Mouse (Mus musculus) fat pad, adult 2 months (tissue): ENCODE data around the gene Clybl.

ENCODE experiments used
- DNase-seq: peaks from one replicate; pipeline ENCODE4 v3.0.0-alpha.2; 2011; ENCODE audit warnings: low read depth, low spot score; ENCODE audit errors: extremely low read depth

The Clybl gene

DNA sequence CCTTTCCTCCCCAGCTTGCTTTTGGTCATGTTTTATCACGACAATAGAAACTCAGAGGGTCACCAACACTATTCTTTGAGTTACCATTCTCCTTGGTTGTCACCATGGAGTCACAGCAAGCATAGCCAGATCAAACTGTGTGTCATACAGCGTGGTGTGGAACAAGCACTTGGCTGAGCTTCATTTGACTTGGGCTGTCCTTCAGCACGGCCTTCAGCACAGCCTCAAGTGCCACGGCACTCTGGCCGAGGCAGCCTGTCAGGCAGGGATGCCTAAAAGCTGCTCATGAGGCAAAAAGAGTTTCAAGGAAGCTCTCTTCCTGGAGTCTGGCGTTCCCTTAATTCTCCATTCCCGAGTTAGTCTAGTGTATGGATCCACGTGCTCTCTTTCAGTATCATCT lies 169.3 kb downstream of the Clybl start:
- DNase-seq = no peak

DNA sequence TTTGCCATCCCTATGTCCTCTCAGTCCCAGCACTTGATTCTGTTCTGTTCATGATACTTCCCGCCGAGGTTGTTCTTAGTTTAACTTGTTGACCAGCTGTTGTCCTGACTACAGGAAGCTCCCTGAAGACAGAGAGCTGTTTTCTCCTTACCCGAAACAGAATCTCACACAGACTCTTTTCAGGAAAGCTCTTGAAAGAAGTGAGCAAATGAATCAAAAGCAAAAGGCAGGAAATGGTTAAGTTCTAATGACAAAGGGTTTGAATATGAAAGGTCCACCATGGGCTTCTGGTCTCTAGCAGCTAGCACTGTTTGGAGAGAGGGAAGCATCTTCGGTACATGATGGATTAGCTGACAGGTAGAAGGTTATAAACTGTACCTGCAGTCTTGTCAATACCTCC lies 175.8 kb downstream of the Clybl start:
- no peak for DNase-seq

DNA sequence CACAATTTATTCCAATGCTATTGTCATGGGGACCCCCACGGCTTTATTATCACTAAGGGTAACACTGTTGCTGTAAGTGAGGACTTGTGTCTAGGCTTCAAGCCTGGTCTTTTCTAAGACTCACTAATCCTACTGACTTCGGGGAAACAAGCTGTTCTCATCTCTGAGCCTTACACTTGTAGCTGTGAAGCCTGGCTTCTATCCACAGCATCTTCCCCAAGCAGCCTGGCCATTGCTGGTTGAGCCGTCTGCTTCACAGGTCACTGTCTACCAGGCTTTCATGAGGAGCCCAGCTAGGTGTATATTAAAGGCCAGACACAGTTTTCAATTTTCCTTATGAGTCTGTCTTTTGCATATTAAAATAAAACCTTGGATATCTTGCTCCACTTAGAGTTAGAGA lies 177.1 kb downstream of the Clybl start:
- DNase-seq = no peak

DNA sequence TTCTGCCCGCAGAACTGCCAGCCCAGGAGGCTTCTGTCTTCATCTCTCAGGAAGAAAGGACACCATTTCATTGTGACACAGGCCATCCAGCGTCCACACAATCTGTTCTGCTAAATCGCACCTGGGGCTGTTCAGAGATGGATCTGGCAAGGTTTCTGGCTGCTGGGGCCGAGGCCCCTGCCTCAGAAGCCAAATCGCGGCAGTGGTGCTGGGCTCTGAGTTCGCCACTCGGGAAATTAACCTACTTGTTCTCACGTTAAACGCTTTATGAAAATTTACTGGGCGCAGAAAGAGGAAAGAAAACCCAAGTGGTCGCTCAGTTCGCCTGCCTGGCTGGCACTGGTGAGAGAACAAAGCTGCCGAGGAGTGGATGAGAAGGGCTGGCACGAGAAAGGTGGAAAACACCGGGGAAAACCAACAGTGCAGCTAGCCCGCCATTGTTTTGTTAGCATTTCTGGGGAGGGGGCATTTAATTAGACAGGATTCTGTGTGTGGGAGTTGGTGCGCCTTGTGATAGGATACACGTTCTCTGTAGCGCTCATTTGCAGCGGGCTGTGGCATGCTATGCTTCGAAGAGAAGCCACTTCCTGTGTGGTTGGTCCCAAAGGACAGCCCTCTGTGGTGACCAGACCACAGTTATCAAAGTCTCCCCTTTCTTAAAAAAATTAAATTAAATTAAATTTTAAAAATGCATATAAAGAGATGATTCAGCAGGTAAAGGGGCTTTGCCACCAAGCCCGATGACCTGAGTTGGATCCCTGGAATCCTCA lies 177.8 kb downstream of the Clybl start:
- DNase-seq = no peak

GRCm38 (mm10) chr14:122361807-122362206 lies 180.3 kb downstream of the Clybl start:
- DNase-seq = no peak

- DNase-seq = no peak
Measured at GRCm38 (mm10) chr14:122363156-122363555, 181.7 kb downstream of the Clybl start.

GRCm38 (mm10) chr14:122364026-122364425 lies 182.5 kb downstream of the Clybl start:
- DNase-seq = no peak

DNA sequence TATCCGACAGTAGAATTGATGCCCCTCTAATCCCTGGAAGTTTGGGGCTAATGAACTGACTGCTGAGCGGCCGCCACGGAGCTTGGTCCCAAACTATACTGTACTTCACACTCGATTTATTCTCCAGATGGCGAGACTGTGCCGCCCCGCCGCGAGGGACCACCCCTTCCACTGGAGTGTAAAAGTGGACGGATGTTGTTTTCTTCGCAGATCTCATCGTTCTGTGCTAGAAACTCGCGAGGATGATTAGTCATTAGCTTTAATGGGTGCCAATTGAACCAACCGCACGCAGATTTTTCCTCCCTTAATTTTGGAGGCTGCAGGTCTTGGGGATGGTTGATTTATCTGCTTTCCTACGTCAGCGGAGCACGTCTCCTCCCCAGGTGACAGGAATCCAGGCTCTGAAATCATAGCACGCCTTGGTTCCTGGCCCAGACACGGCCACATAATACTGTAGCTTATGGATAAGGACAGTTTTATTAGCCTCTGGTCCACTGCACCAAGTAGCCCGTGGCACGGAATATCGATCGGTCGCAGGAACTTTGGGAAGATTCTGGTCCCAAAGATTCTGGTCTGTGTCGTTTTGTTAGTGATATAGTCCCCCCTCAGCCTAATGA lies 185.9 kb downstream of the Clybl start:
- DNase-seq = no peak

DNA sequence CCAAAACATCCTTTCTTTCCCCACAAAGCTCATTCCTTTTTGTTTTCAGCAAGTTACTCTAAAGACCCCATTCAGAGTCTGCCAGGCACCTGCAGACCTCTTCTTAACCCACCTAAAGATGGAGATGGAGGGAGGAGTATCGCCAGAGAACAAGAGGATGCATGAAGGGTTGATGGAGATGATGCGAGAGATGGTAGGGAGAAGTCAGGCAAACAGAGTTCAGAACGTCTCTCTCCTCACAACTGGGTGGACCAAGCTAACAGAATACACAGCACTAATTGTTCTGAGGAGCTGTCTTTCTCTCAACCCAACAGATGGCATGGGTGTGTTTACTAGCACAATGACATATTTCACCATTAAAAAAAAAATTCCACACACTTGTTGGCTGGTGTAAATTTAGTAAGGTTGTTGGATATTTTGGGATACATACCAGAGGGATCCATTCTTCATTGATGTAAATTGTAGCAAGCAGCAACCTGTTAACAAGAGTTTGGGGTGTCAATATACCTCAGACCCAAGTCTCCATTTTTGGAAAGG lies 186.4 kb downstream of the Clybl start:
- DNase-seq = no peak

GRCm38 (mm10) chr14:122368501-122368900 lies 187.0 kb downstream of the Clybl start:
- DNase-seq = no peak

- DNase-seq = no peak
Measured at GRCm38 (mm10) chr14:122371979-122372378, 190.5 kb downstream of the Clybl start.

- no peak for DNase-seq
Measured at GRCm38 (mm10) chr14:122373458-122373857, 192.0 kb downstream of the Clybl start.

- DNase-seq = no peak
Measured at GRCm38 (mm10) chr14:122374285-122374997, 192.9 kb downstream of the Clybl start.

GRCm38 (mm10) chr14:122375070-122375811 lies 193.7 kb downstream of the Clybl start:
- DNase-seq = no peak

GRCm38 (mm10) chr14:122376482-122377143 lies 195.1 kb downstream of the Clybl start:
- DNase-seq = no peak

DNA sequence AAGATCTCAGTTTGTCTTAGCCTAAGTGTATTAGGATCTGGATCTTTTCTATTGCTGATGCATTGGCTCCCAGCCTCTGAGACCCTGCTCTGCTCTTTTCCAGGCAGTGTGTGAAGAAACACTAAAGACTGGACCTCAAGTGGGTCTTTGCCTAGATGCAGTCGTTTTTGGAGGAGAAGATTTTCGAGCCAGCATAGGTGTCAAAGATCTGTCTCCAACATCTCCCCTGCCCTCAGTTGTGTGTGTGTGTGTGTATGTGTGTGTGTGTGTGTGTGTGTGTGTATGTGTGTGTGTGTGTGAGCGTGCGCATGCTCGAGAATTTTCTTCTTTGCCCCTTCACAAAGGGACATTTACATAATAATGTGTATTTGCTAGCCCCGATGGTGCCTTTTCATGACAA lies 196.2 kb downstream of the Clybl start:
- DNase-seq = no peak

- DNase-seq = no peak
Measured at GRCm38 (mm10) chr14:122379076-122379475, 197.6 kb downstream of the Clybl start.

- no peak for DNase-seq
Measured at GRCm38 (mm10) chr14:122379996-122380395, 198.5 kb downstream of the Clybl start.

DNA sequence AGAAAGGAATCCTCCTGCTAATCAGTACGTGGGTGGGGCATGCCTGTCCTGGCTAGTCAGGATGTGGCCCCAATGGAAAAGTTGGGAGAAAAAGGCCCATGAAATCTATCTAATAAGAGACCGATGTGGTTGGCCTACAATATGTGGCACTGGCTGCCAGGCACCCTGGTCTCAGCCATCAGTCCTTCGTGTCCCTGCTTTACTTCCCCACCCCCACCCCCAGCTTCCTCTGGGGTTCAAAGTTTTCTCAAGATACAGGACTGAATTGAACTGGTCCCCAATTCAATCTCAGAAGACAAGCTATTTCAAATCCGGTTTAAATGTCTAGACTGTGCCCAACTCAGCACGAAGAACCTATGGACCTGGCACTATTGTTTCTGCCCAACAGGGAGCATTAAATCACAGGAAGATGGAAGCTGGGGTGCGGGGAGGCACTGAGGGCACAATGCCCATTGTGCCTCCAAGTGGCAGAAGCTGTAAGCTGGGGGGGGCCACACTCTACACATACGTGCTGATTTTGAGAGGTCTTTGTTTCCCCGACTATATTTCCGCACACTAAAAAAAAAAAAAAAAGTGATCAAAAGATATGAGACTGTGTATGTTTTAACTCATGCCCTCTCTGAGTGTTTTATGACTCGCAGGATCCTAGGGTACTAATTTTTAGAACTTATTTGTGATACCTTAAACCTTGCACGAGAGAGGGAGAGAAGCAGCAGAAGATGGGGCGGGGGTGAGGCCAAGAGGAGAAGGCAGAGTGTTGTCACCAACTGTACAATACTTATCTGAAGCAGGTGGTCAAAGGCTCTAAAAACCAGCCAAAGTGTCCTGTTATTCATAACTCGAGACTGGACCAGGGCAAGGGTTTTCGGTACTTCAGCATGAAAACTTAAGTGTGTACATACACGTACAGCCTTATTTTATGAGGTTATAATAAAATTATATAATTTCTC lies 199.7 kb downstream of the Clybl start:
- no peak for DNase-seq
